Mouse (Mus musculus): ENCODE results near the gene Tas1r2.

GRCm38 (mm10) chr4:139702914-139703313, 49.6 kb downstream of the Tas1r2 start:
- no peak for TF ChIP-seq CTCF (IDR thresholded peaks at IDR 0.05; ENCODE audit: control insufficient read depth, insufficient read depth, insufficient read length)
- TF ChIP-seq USF1 (IDR thresholded peaks at IDR 0.05; ENCODE audit: low read depth): no peak
- TF ChIP-seq MAX (IDR thresholded peaks at IDR 0.05): no peak
- TF ChIP-seq MYOG (IDR thresholded peaks at IDR 0.05; ENCODE audit: control insufficient read depth, extremely low read depth, insufficient read length): no peak

Measured in C2C12 (cell line).